Mouse (Mus musculus) embryonic facial prominence, embryonic 10.5 days (tissue): Measurements from ENCODE around the gene Spg11. TPM values are rescaled to one million over a fixed set of nuclear protein-coding genes. Genes with fewer than 3 reads are reported as not detected.

ENCODE experiments used
- DNase-seq: peaks from one replicate; pipeline ENCODE4 v3.0.0-alpha.2; 2017; ENCODE audit warnings: low spot score
- H3K27ac ChIP-seq: fragments of 300-500 bp; sonication (generic); replicated peaks from 2 replicates; pipeline ENCODE4 v1.5.1; 2016; ENCODE audit warnings: mild to moderate bottlenecking
- H3K27me3 ChIP-seq: fragments of 300-500 bp; sonication (generic); replicated peaks from 2 replicates; pipeline ENCODE4 v1.6.1; 2016; ENCODE audit warnings: low read depth, mild to moderate bottlenecking; ENCODE audit not compliant: poor library complexity, severe bottlenecking
- H3K36me3 ChIP-seq: fragments of 300-500 bp; sonication (generic); replicated peaks from 2 replicates; pipeline ENCODE4 v1.6.1; 2016; ENCODE audit warnings: mild to moderate bottlenecking, moderate library complexity
- H3K4me1 ChIP-seq: fragments of 300-500 bp; sonication (generic); 2 replicates; pipeline ENCODE4 v1.6.1; 2016
- H3K4me3 ChIP-seq: fragments of 300-500 bp; sonication (generic); 2 replicates; pipeline ENCODE4 v1.5.1; 2016; ENCODE audit warnings: mild to moderate bottlenecking, moderate library complexity
- H3K9me3 ChIP-seq: fragments of 300-500 bp; sonication (generic); 2 replicates; pipeline ENCODE4 v1.6.1; 2016; ENCODE audit warnings: mild to moderate bottlenecking
- WGBS: fragments of 180-500 bp; shearing (Covaris S2); methylation state at CpG from one replicate; pipeline ENCODE4 v1.1.7; 2016; 5-methylcytosine and 5-hydroxymethylcytosine counted together
- polyA plus RNA-seq: library from polyadenylated mRNA; unstranded; fragments of >200 nt; fragmentation: Nextera tagmentation; extraction: Ambion mirVana; gene quantifications from 2 replicates; pipeline ENCODE4 v1.2.1, GENCODE M21; 2016

Spg11 gene
- polyA plus RNA-seq, 1 experiment from 2014 or later, result 10.9 TPM

DNA sequence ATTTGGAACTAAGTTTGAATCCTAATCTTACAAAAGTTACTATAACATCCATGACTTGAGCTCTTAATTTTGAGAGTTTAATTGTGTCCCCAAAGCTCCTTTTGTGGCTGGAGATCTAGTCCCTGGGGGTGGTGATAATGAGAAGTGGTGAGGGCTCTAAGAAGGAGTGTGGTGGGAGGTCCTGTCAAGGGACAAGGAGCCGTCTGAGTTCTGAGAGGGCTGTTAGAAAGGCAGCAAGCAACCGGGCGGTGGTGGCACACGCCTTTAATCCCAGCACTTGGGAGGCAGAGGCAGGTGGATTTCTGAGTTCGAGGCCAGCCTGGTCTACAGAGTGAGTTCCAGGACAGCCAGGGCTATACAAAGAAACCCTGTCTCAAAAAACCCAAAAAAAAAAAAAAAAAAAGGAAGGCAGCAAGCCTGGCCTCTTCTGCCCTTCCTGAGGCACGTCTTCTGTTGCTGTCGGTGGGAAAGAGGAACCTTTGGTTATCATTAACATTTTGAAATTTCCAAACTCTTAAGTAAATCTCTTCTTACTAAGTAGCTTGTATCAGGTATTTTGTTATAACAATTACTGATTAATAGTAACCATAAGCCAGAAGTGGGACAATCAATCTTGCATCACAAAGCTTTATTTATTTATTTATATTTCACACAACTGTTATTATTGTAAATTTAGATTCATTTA lies 35.6 kb upstream of the Spg11 start:
- Histone ChIP-seq H3K27ac (no peak overlapping the region), H3K9me3 (no peaks in the 10 kb centered on the region), H3K27me3 (peaks cover 5% of the 10 kb centered on the region; the same call in 1 of the 2 replicates), H3K36me3 (peaks cover 30% of the 10 kb centered on the region), H3K4me3 (no peak overlapping the region), H3K4me1 (0 out of 2 replicates have a peak, but pooled peaks cover under 1% of the 10 kb centered on the region)
- no peak for DNase-seq
- WGBS, result 84% methylated on average over 7 of the region's 7 CpGs

DNA sequence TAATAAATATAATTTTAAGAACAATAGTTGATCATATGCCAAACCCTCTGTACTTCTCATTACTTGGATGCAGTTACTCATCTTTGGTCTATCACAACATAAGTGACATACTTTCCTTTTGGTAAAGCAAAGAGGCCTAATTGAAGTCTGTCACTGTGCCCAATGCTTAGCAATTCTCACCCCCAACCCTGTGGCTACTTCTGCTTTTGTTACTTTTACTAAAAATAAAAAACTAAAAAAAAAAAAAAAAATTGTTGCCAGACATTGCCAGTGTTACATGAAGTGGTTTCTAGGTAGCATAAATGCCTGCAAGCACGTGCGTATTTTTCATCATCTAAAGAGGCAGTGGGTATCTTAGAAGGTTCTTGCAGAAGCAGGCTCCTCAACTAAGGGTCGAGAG lies 34.7 kb upstream of the Spg11 start:
- Histone ChIP-seq H3K4me1 (peaks cover 10% of the 10 kb centered on the region), H3K27me3 (peaks cover 10% of the 10 kb centered on the region; the same call in 1 of the 2 replicates), H3K27ac (no peak overlapping the region), H3K36me3 (peaks cover 30% of the 10 kb centered on the region), H3K4me3 (no peak overlapping the region), H3K9me3 (no peaks in the 10 kb centered on the region)
- WGBS, result 87% methylated on average over 3 of the region's 3 CpGs
- no peak for DNase-seq

DNA sequence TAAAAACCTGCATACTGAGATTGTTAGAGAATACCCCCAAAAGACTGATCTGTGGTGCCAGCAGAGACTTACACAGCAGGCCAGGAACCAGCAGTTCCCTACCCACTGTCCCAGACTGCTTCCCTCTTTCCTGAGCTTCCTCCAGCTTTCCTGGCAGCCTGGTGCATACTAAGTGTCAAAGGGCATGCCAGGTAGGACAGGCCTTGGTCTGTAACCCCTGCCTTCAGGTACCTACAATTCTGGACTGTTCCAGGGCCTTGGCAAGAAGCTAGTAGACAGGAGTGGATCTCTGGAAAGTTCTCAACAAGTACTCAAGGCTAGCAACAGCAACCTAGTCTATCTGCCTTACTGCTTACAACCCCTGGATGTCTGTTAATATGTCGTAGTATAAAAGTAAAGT lies 33.0 kb upstream of the Spg11 start:
- H3K27ac ChIP-seq, result no peak overlapping the region
- peaks cover 15% of the 10 kb centered on the region for H3K4me1 ChIP-seq
- H3K9me3 ChIP-seq, result no peaks in the 10 kb centered on the region
- peaks cover 30% of the 10 kb centered on the region for H3K36me3 ChIP-seq
- no peak for DNase-seq
- H3K27me3 ChIP-seq, result peaks cover 10% of the 10 kb centered on the region; the same call in 1 of the 2 replicates
- WGBS, result 91% methylated on average over 1 of the region's 1 CpGs
- H3K4me3 ChIP-seq, result no peak overlapping the region

DNA sequence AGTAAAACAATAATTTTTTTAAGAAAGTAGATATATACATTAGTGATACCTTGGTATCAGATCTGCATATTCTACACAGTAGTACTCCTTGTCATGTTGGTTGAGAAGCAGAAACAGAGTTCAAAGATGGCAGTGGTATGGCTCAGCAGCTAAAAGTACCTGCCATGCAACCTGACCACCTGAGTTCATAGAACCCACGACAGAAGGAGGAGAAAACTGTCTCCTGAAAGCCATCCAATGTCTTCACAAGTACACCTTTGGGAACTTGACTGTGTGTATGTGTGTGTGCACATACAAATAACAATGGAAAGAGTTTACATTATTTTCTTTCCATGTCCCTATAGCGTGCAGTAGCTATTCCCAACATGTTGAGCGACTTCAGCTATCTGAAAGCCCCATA lies 31.5 kb upstream of the Spg11 start:
- Histone ChIP-seq H3K9me3 (no peaks in the 10 kb centered on the region), H3K4me1 (peaks cover 15% of the 10 kb centered on the region), H3K27ac (no peak overlapping the region), H3K36me3 (peaks cover 23% of the 10 kb centered on the region), H3K4me3 (no peak overlapping the region), H3K27me3 (peaks cover 10% of the 10 kb centered on the region; the same call in 1 of the 2 replicates)
- DNase-seq, result no peak
- 87% methylated on average over 3 of the region's 3 CpGs for WGBS

DNA sequence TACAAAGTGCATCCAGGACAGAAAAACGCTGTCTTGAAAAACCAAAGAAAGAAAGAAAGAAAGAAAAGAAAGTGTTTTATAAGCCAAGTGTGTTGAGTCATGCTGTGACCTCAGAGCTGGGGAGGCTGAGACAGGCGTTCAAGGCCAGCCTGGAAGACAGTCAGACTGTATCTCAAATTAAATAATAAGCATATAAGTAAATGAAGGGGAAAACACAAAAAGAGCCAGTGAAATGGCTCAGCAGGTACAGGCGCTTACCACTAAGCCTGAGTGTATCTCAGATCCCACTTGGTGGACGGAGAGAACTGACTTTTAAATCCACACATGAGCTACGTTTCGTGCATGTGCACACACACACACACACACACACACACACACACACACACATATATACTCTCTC lies 31.1 kb upstream of the Spg11 start:
- no peaks in the 10 kb centered on the region for H3K9me3 ChIP-seq
- peaks cover 15% of the 10 kb centered on the region for H3K4me1 ChIP-seq
- peaks cover 10% of the 10 kb centered on the region; the same call in 1 of the 2 replicates for H3K27me3 ChIP-seq
- no peak overlapping the region for H3K27ac ChIP-seq
- peaks cover 19% of the 10 kb centered on the region for H3K36me3 ChIP-seq
- no peak for DNase-seq
- no peak overlapping the region for H3K4me3 ChIP-seq
- WGBS, result 84% methylated on average over 6 of the region's 6 CpGs

DNA sequence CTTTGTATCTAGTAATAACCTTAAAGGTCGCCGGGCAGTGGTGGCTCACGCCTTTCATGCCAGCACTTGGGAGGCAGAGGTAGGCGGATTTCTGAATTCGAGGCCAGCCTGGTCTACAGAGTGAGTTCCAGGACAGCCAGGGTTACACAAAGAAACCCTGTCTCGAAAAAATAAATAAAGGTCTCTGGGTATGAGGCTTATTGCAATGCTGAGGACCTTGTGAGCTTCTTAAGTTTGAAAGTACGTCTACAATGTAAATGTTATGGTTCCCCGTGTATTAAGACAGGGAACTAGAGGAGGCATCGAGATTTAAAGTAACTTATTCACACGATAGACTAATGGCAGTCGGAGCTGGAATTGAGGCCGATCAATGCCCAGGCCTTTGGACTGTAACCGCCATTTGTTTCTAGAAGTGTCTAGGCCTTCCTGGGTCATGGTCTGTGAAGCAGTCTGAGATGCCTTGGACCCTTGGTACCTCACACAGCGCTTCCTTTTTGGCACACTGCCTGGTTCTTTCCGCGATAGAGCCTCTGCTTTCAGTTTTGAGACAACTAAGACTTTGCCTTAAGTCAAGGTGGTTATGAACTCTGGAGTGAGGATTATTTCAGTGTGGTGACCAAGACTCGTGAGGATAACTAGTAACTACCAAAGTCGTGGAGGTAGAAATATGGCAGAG lies 30.2 kb upstream of the Spg11 start:
- Histone ChIP-seq H3K4me3 (peak overlapping the region; percentile 83), H3K4me1 (peaks cover 15% of the 10 kb centered on the region), H3K27me3 (peaks cover 10% of the 10 kb centered on the region; the same call in 1 of the 2 replicates), H3K36me3 (peaks cover 16% of the 10 kb centered on the region; the same call in 1 of the 2 replicates), H3K9me3 (no peaks in the 10 kb centered on the region), H3K27ac (peak overlapping the region; percentile 87)
- 40% methylated on average over 18 of the region's 18 CpGs for WGBS
- DNase-seq, result no peak

DNA sequence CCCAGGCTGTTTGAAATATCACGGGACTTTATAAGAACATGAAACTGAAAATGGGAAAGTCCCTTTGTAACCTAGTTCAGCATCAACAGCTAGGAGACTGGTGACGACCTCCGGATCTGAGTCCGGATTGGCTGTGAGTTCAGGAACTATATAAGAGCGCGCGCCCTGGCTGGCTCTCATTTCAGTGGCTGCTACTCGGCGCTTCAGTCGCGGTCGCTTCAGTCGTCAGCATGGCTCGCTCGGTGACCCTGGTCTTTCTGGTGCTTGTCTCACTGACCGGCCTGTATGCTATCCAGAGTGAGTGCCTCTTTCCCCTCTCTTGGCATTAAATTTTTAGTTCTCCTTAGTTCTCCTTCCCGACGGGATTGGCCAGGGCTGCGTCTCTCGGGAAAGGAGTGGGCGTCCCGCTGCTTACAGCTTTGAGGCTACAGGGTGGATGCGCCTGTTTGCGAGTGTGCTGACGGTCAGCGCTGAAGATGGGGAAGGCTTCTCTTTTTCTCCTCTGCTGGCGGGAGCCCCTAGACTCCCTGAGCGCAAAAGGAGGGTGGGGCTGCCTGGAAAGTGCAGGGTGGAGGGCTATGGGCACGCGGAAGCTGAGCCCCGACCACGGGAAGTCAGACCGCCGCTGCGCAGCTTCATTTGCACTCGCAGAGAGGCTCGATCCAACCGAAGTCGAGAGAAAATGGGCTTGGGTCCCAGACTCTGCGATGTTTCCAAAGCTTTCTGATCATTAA lies 29.5 kb upstream of the Spg11 start, which contains the start of gene B2m:
Gene B2m (plus strand): TSS at position 179 of the 734 bp plus-strand sequence.
- under 1% methylated on average over 40 of the region's 40 CpGs for WGBS
- H3K9me3 ChIP-seq, result no peaks in the 10 kb centered on the region
- H3K36me3 ChIP-seq, result peaks cover 16% of the 10 kb centered on the region; the same call in 1 of the 2 replicates
- H3K4me3 ChIP-seq, result peak within 1 kb of the TSS; percentile 83
- peak; percentile 93 for DNase-seq
- peak within 1 kb of the TSS; percentile 87 for H3K27ac ChIP-seq
- H3K27me3 ChIP-seq, result peaks cover 10% of the 10 kb centered on the region; the same call in 1 of the 2 replicates
- peaks cover 15% of the 10 kb centered on the region for H3K4me1 ChIP-seq

DNA sequence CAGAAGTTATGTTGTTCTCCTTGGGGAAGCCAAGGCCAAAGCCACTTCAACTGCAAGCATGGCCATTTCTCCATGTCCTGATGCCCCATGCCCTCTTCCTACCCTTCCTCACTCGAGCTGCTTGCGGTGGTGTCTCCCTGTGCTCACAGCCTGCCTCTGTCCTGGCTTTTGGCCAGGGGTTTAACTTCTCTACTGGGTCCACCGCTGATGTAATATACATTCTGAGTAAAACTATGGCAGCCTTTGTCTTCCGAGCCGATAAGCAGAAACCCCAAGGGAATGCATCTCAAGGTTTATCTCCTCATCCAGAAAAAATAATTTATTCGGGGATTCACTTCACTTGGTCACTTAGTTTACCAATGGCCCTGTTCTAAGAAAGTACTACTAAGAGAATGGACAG lies 28.5 kb upstream of the Spg11 start:
- H3K4me1 ChIP-seq, result peaks cover 15% of the 10 kb centered on the region
- H3K27me3 ChIP-seq, result peaks cover 10% of the 10 kb centered on the region; the same call in 1 of the 2 replicates
- WGBS, result 83% methylated on average over 6 of the region's 6 CpGs
- H3K4me3 ChIP-seq, result no peak overlapping the region; the same call in 1 of the 2 replicates
- no peak for DNase-seq
- peaks cover 8% of the 10 kb centered on the region; the same call in 1 of the 2 replicates for H3K36me3 ChIP-seq
- no peak overlapping the region for H3K27ac ChIP-seq
- no peaks in the 10 kb centered on the region for H3K9me3 ChIP-seq

DNA sequence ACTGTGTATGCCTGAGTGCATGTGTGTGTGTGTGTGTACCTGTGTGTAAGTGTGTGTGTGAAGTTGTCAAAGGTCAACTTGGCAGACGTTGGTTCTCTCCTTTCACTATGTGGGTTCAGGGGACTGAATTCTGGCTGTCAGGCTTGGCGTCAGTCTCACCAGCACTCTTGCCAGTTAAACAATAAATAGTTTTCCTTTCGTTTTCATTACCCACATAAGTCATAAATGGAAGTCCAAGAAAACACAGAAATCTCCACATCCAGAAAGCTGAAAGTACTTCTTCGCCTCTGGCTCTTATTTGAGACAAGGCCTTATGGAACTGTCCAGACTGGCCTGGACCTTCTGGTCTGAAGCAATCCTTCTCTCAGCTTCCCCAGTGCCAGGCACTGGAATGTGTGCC lies 27.6 kb upstream of the Spg11 start:
- 72% methylated on average over 4 of the region's 4 CpGs for WGBS
- H3K4me3 ChIP-seq, result no peak overlapping the region
- H3K36me3 ChIP-seq, result no peaks in the 10 kb centered on the region
- H3K9me3 ChIP-seq, result no peaks in the 10 kb centered on the region
- no peak for DNase-seq
- H3K27me3 ChIP-seq, result peaks cover 10% of the 10 kb centered on the region; the same call in 1 of the 2 replicates
- no peak overlapping the region for H3K27ac ChIP-seq
- H3K4me1 ChIP-seq, result peaks cover 15% of the 10 kb centered on the region

DNA sequence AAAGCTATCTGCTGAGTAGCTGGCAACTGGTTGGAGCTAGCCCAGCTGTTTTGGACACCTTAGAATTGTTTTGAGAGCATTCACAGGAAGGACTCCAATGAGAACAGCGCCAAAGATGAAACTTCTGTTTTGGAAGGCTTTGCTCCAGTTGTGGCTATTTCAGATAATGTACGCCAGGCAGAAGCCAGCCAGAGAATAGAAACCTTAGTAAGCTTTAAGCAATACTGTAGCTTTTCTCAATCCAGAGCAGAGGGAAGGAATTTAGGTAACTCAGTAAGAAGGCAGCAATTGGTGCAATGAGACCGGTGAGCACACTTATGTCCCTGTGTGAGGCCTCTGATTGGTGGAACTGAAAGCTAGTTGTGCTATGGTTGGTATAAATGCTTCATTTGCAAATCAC lies 24.9 kb upstream of the Spg11 start:
- DNase-seq, result no peak
- Histone ChIP-seq H3K36me3 (no peaks in the 10 kb centered on the region), H3K9me3 (no peaks in the 10 kb centered on the region), H3K27ac (no peak overlapping the region), H3K27me3 (no peaks in the 10 kb centered on the region), H3K4me3 (no peak overlapping the region), H3K4me1 (peaks cover 7% of the 10 kb centered on the region)
- 87% methylated on average over 3 of the region's 3 CpGs for WGBS

DNA sequence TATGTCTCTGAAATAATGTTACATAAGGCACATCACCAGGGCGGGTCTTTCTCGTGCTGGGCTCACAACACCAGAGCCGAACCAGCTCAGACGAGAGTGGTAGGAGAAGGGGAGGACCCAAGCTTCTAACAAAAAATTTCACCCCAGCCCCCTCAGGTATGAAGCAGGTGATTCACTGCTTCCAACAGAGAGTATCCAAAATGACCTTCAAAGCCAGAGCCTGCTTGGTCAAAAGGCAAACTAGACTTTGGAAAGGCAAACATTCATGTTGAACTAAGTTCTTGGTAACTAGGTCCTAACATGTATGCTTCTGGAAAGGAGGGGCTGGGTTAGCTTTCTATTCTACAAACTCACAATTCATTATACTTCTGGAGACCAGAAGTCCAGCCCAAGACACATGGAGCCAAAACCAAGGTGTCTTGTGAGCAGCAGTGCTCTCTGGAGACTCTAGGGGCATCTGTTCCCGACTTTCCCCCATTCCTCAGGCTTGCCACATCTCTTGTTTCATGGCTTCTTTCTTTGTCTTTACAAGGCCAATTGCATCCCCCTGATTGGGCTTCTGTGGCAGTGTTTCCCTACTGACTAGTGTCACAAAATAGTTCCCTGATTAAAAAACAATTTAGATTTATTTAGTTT lies 23.3 kb upstream of the Spg11 start:
- Histone ChIP-seq H3K4me3 (no peak overlapping the region), H3K27ac (no peak overlapping the region), H3K4me1 (no peaks in the 10 kb centered on the region), H3K27me3 (no peaks in the 10 kb centered on the region), H3K9me3 (no peaks in the 10 kb centered on the region), H3K36me3 (no peaks in the 10 kb centered on the region)
- DNase-seq, result no peak
- 79% methylated on average over 5 of the region's 5 CpGs for WGBS

DNA sequence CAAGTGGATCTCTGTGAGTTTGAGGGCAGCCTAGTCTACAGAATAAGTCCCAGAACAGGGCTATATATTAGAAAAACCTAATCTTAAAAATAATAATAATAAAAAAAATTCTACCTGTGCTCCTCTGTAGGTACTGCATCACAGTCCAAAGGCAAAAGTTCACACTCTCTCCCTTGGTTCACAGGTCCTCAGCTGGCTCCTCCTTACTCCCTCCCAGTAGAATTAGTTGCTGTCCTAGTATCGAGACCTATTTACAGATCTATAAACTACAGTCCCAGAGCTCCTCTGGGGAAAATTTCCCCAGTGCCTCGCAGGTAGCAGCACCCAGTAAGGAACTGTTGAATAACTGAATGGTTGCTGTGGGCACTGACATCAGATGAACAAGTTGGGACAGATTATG lies 22.6 kb upstream of the Spg11 start:
- WGBS, result 82% methylated on average over 2 of the region's 2 CpGs
- no peak overlapping the region for H3K4me3 ChIP-seq

More for the DNA sequence above, 22.6 kb upstream of the Spg11 start:
- Histone ChIP-seq H3K4me1 (no peaks in the 10 kb centered on the region), H3K36me3 (no peaks in the 10 kb centered on the region), H3K9me3 (no peaks in the 10 kb centered on the region), H3K27me3 (no peaks in the 10 kb centered on the region), H3K27ac (no peak overlapping the region)
- no peak for DNase-seq
